ENCODE assay signal across 8 mouse cellular contexts in the genomic region with DNA sequence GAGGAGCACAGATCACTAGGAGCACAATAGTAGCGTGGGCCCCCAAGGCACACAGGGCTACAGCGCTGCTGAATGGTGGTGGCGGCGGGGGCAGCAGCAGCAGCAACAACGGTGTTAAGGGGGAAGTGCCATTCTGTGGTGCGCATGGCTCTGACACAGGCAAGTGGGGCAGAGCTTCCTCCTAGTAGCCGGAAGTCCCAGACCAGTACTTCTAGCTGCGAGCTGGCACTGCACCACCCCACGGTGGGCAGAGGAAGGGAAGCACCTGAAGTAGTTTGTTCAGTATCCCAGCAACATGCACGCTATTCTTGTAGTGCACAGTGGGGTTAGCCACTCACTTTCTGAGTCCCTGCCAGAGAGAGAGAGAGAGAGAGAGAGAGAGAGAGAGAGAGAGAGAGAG. TPM values are rescaled to one million over a fixed set of nuclear protein-coding genes. Genes with fewer than 3 reads are reported as not detected.
DNase-seq lines count a peak whose midpoint lies in the region; ATAC-seq lines count a peak whose summit lies in the region.

No protein-coding gene starts in this region.

- H3K27me3 ChIP-seq in heart, embryonic 16.5 days (ENCODE audit: control insufficient read depth, insufficient read depth, low read length) = no peaks in the 10 kb centered on the region

- 0 out of 2 replicates have a peak overlapping the region, but pooled peaks have one; percentile 22 for H3K9ac ChIP-seq in heart, embryonic 16.5 days (ENCODE audit: low read length)

- peak overlapping the region; percentile 16 for H3K4me3 ChIP-seq in heart, embryonic 16.5 days (ENCODE audit: low read length)

- H3K4me2 ChIP-seq in heart, embryonic 16.5 days (ENCODE audit: low read depth, low read length) = peak overlapping the region; percentile 52

- WGBS in heart, embryonic 16.5 days = 15% methylated on average over 10 of the region's 10 CpGs

- no peaks in the 10 kb centered on the region for H3K4me1 ChIP-seq in heart, embryonic 16.5 days (ENCODE audit: control insufficient read depth, insufficient read depth, low read length)

- no peaks in the 10 kb centered on the region for H3K36me3 ChIP-seq in heart, embryonic 16.5 days (ENCODE audit: control insufficient read depth, insufficient read depth)

- peak; percentile 93 for DNase-seq in heart, adult 11 months
- no peak for DNase-seq in heart, adult 8-10 months (ENCODE audit: low spot score)
- DNase-seq in cerebellum, postnatal 10 days = peak; percentile 70 to 72
- DNase-seq in layer of hippocampus, postnatal 14 days (ENCODE audit: low spot score in 2 of 2) = peak; percentile 24 to 31
- peak; percentile 57 for DNase-seq in lung, postnatal 14 days
- peak; percentile 37 to 38 for DNase-seq in right cerebral cortex, postnatal 36 days (ENCODE audit: low spot score in 2 of 2)
- no peak for DNase-seq in yolk sac, embryonic 10.5 days (ENCODE audit: low spot score)

- no peaks in the 10 kb centered on the region for H3K9me3 ChIP-seq in heart, embryonic 16.5 days (replicated peaks; ENCODE audit: control insufficient read depth, low read length)

- no peak overlapping the region for H3K27ac ChIP-seq in heart, embryonic 16.5 days (ENCODE audit: low read length)

- ATAC-seq in heart, embryonic 16.5 days (replicated peaks; ENCODE audit: extremely low read depth, insufficient read depth, low FRiP score) = peak; percentile 65

RNA-seq across cellular contexts. Expression of a gene that starts 10.5 kb away (rescaled TPM):
- total RNA-seq in heart, adult 8-10 months (2022) = 10 to 100 TPM; 28.6 to 35.9 (median 32.9) TPM
- polyA plus RNA-seq in heart, embryonic 16.5 days (2015; fragmentation: Nextera tagmentation; extraction: Ambion mirVana) = 5.7 and 6.1 TPM in 2 replicates
- total RNA-seq in layer of hippocampus, postnatal 14 days (2021) = 10 to 100 TPM; 80.5 to 82.4 TPM

RNA-seq across cellular contexts. Expression of a gene that starts 49.3 kb away (rescaled TPM):
- 10 to 100 TPM; 13.9 to 17.5 (median 16.3) TPM for total RNA-seq in heart, adult 8-10 months (2022)
- 56.8 and 70.0 TPM in 2 replicates for polyA plus RNA-seq in heart, embryonic 16.5 days (2015; fragmentation: Nextera tagmentation; extraction: Ambion mirVana)
- 10 to 100 TPM; 17.9 to 25.8 TPM for total RNA-seq in layer of hippocampus, postnatal 14 days (2021)

Comparison
In these comparisons a context has a peak if more than half of its experiments do, and no peak if none do; other contexts are left out.
1. DNase-seq: peak in heart, adult 11 months (single experiment), cerebellum, postnatal 10 days (2 of 2), layer of hippocampus, postnatal 14 days (2 of 2), lung, postnatal 14 days (single experiment) and right cerebral cortex, postnatal 36 days (2 of 2); none in heart, adult 8-10 months (single experiment) and yolk sac, embryonic 10.5 days (single experiment).